8 mouse cellular contexts compared by ENCODE assay signal in genomic region chr2:11375092-11375491, GRCm38 (mm10).
A peak's percentile ranks its signal among the peaks of the same experiment; 100 is the strongest.
DNase-seq lines count a peak whose midpoint lies in the region; ATAC-seq lines count a peak whose summit lies in the region.

No protein-coding gene starts in this region.

- peak; percentile 42 for DNase-seq in layer of hippocampus, adult 9-11 months
- no peak for DNase-seq in layer of hippocampus, postnatal 36 days
- DNase-seq in induced T-regulatory cell, adult 2 months (ENCODE audit: low read depth) = peak; percentile 85
- peak; percentile 48 for DNase-seq in thymus, postnatal 25 days
- no peak for DNase-seq in left cerebral cortex, postnatal 4 days
- no peak for DNase-seq in urinary bladder, postnatal 10 days (ENCODE audit: low spot score)

- peak; percentile 99 for ATAC-seq in activated CD4-positive, CD25-positive, alpha-beta regulatory T cell, adult 4 months
- ATAC-seq in megakaryocyte, adult 5-6 weeks (ENCODE audit: poor library complexity, severe bottlenecking) = peak; percentile 99

- intact Hi-C loops in left cerebral cortex, postnatal 4 days (cut with DNase I) = no loop called here

Comparison
In these comparisons a context has a peak if more than half of its experiments do, and no peak if none do; other contexts are left out.
1. DNase-seq: peak in layer of hippocampus, adult 9-11 months (single experiment), induced T-regulatory cell, adult 2 months (single experiment) and thymus, postnatal 25 days (single experiment); none in layer of hippocampus, postnatal 36 days (0 of 2), left cerebral cortex, postnatal 4 days (single experiment) and urinary bladder, postnatal 10 days (single experiment).